Mouse (Mus musculus) liver, adult 2 months (tissue): ENCODE results near the gene Tatdn2.

Experiments used
- CTCF ChIP-seq: fragments of 200-500 bp; IDR thresholded peaks from 2 replicates; pipeline ENCODE4 v1.5.1; 2011; ENCODE audit warnings: low read depth, low read length, control low read depth
- POLR2A ChIP-seq: fragments of 200-500 bp; IDR thresholded peaks from 2 replicates; pipeline ENCODE4 v1.6.1; 2011; ENCODE audit warnings: low read length, control low read depth; ENCODE audit not compliant: insufficient read depth; ENCODE audit errors: extremely low read depth

DNA sequence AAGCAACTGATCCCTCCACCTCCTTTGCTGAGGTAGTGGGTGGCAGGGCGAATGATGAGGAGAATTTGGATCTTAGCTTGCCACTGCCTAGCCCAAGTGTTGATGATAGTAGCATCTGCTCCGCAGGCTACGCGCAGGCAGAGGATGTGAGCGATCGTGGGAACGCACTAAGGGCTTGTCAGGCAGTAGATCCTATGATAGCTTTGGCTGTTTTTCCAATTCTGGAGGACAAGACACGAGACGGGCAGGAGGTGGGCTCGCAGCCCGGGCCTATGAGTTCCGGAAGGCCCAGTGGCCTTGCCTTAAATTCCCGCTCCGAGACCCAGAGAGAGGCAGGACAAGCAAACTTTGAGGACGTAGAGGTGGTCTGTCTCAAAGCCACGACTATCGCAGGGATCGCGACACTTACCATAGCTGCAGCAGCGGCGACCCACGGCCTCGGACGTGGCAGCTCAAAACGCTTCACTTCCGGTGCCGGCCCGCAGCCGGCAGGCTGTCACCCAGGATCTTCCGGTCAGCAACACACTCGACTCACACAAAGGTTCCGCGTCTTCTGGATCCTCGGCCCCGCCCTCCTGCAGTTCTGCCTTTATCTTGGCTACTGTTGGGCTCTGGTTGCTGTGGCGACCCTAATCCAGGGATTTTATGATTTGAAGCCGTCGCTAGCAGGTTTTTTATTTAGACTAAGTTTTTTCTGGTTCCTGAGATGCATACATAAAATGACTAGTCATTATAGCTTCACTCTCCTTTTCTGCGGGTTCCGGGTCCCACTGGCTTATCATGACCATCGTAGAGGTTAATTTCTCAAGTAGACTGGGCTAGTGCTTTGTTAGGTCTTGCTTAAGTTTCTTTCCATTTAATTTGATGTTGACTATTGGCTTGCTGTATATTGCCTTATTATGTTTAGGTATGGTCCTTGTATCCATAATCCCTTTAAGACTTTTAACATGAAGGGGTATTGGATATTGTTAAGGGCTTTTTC is 43.7 kb downstream of the Tatdn2 start, which contains the start of gene Sec13:
- TF ChIP-seq POLR2A (peak; percentile 60; the same call in 1 of the 2 replicates), CTCF (no peak)
